Mouse (Mus musculus) cerebellum, postnatal 4 days (tissue): Measurements from ENCODE around the gene Clnk.

ENCODE experiments used
- DNase-seq, 2 experiments: peaks; one replicate each; pipeline ENCODE4 v3.0.0; 2022; ENCODE audit warnings: low spot score in 2 of 2, mixed read lengths in 1 of 2

The Clnk gene

DNA sequence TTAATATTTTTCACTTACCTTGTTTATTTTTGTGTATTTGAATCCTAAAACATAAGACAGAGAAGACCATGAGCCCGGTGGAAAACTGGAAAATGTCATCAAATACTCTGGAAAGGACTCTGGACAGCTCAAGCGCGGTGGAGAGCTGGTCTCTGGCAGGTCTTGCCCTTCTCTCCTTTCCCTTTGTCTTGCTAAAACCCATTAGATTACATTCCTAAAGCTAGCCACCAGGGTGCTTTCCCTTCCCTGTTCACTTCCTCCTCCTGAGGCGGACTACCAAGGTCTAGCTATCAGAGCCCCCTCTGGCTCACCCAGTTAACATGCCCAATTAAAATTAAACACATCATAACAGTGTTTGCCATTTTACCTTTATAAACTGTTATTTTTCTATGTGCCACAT lies 123.9 kb downstream of the Clnk start:
- no peak for DNase-seq

DNA sequence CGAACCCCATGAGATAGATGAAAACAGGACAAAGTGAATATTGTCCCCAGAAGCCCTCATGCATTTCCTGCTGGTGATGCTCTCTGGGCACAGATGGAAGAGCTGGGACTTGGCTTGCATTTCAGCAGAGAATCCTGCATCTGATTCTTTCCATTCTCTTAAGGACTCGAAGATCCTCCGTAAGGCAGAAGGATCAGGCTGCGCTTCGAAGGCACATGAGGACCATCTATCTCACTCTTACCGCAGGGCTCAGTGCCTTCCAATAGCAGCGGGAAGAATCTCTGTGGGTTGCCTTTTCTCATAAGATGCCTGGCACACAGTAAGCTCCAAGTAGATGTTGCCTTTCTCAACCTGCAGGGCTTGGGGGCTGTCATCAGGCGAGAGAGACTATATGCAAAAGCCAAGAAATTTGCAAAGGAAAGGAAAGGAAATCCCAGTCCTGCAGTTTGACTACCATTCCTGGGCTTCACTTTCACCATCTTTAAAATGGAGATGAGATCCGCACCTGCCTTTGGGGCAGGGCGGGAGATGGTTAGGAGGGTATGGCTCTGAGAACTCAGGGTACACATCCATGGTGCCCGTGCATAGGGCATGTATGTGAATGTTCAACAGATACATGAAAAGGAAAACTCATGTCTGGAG lies 167.6 kb downstream of the Clnk start:
- DNase-seq, result no peak

DNA sequence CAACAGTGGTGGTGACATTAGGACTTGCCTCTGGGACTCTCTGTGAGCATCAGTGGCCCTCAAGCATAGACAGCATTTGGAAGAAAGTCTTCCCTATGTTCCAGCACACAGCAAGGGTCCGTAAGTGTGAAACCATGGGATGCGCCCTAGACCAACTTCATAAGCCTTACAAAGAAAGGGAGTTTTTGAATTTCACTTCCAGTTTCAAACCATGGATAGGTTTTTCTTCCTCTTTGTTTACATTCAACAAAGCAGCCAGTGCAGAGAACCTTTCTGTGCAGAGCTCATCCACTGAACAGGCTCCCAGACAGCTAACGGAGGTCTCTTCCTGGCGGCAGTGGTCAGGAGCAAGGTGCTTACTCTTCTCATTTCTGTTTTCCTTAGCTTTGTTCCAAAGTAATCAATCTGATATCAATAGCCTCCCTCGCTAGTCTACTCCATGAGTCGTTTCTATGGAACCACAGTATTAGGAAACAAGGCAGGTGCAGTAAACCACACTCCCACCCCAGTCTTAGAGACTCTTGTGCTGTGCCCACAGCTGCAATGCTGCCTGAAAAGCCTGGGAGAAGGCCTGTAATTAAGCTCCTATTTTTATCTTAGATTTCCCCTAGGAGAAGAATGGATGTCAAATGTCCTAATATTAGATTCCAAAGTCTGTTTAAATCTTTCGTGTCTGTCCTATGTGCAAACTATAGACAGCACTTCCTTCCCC lies 169.1 kb downstream of the Clnk start:
- DNase-seq, result no peak

DNA sequence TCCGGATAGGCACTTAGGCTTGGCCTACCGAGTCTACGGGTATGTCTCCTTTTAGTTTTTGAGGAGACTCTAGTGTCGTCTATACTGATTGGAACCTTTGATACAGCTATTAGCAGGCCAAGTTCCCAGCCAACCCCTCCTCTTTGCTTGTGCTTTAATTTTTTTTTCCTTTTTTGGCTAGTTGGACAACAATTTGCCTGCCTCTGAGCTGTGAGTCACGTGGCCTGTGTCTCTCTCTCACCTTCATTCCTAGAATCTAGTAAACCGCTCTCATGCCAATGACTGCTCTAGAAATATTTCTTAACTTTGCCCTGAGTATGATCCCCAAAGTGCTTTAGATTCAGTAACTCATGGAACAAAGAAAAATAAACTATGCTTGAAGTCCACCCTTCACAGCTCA lies 173.7 kb downstream of the Clnk start:
- no peak for DNase-seq

DNA sequence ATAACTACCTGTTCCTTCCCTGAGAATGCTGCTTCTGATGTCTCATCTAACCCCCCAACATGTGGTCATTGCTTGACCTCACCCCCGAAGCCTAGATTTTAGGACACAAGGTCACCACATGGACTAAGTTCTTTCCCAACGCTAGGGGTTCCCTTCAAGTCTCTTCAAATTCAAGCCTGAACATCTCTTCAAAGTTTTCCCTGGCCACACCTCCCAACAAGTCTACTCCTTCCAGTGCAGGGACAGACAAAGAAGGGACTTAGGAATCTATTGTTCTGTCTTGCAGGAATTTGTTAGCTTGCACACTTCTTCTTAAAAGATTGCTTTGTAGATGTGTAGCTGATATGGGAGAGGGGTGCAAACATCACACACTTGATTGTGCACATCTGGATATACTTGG lies 174.5 kb downstream of the Clnk start:
- no peak for DNase-seq

DNA sequence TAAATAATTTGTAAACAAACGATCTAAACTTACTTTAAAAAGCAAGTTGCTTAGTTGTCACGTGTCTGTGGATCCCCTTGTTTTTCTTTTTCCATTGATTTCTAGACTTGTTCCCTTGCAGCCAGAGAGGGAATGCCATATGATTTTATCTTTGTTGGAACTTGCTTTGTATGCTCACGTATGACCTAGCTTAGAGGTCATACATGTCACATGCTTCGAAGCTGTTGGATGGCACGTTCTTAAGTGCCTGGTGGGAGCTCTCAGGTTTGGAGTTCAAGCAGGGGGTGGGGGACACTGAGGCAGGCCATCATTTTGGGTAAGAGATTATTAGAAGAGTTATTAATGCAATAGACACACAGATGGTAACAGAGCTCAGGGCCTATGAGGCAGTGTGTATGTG lies 178.1 kb downstream of the Clnk start:
- no peak for DNase-seq

DNA sequence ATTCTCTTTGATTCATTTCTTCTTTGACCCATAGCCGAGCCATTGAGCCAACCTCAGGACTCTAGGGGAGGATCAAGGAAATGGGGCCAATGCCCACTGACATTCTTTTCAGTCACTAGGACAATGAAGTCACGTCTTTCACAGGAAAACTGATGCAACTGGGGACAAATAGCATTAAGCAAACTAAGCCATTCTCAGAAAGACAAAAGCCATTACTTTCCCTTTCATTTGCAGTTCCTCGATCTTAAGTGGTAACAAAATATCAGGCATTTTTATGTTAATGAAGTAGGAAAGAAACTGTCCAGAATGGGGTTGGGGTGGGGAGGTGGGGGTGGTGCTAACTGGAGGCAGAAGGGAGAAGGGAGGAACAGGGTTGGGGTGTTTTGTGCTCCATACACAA lies 178.6 kb downstream of the Clnk start:
- DNase-seq, result no peak

DNA sequence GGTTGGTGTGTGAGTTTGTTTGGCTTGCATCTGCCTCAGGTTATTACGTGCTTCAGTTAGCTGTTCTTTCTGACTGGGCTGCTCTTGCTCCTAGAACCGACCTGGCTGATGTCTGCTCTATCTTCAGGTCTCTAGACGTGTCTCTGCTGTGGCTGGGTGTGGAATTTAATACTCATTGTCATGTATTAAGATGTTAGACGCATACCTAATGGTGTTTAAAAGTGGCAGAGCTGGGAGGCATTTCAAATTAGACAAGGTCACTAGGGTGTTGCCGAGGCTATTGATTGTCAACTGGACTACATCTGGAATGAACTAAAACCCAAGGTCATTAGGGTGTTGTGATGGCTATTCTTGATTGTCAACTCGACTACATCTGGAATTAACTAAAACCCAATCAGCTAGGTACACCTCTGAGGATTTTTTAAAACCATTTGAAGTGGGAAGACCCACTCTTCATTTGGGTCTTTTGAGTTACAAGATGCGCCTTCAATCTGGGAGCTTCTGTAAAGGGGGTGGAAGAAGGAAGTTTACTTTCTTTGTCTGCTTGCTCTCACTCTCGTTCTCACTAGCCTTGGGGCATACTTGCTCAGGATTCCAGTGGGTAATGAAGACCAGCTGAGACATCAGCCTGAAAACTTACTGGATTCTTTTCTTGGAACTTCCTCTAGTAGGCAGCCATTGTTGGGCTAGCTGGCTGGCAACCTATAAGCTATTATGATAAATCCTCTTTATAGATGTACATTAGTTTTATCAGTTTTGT lies 179.8 kb downstream of the Clnk start:
- DNase-seq, result no peak

DNA sequence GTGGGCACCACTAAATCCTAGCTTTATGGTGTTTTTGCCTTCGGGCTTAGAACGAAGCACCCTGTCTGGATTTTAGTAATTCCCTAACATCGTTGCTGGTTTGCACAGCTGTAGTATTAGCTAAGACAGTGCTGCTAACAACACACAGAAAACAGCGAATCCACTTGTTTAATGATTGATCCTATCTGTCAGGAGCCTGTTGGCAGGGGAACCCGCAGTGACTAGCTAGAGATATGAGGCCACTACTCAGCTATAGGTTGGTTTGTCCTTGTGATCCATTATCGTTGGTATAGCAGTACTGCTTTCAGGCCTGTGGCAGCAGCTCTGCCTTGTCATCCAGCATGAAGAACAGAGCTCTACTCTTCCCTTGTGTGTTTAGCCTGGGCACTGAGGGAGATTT lies 183.8 kb downstream of the Clnk start:
- DNase-seq, result no peak

DNA sequence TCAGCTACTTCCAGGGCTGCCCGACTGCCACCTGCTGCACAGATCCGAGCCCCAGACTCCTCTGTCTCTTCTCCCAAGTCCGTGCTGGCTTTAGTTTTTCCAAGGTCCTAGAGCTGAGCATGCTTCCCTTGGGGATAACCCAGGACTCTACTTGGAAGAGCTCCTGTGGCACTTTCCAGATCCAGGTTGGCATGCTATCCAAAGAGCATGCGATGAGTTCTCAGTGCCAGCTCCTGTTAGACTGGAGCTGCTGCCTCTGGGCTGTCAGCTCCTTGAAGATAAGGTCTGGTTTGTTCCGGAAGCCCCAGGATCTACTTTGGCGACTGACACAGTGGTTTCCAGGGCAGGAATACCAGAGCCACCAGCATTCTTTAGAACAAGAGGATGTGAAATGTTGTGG lies 187.4 kb downstream of the Clnk start:
- DNase-seq, result no peak

DNA sequence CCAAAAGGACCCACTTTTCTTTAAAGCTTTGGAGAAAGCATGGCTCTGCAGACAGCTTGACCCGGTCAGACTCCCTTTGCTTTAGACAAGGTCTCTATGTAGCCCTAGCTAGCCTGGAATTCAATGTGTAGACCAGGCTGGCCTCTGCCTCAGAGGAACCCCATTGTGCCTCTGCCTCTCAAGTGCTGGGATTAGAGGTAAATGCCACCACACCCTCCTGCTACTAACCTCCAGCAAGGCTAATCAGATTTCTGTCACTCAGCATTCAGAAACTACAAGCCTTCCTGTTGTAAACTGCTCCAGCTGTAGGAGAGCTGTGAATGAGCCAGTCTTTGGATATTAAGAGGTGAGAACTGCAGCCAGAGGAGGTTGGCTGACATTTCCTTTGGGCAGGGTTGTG lies 188.9 kb downstream of the Clnk start:
- DNase-seq, result no peak

DNA sequence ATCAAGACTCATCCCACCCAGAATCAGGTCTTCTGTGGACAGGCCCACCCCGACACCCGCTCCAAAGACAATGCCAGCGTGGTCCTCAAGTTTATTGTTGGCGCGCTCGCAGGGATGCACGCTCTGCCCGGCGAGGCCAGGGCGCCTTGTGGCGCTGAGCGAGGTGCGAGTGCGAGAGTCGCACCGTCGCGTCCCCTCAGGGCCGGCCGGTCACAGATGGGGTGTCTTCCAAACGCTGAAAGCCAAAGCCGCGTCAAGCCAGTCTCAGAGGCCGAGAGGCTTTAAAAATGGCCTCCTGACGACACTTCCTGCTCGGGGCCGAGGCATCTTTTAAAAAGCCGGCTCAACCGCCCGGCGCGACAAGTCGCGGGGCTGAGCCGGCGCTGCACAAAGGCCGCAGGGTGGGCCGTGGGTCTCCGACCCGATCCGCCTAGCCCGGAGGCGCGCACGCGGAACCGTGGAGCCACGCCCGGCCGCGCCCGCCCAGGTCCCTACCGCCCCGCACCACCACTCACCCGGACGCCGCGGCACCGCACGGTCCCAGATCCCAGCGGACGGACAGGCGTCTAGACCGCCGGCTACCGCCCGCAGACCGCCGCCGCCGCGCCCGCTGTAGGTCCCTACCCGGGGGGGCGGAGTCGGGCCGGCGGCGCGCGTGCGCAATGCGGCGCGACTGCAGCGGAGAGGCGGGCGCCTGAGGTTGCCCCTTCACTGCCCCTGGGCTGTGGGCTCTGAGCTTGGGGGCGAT lies 192.3 kb downstream of the Clnk start, which contains the start of gene Zfp518b:
Gene Zfp518b (minus strand): TSS at position 663 of the 748 bp plus-strand sequence.
- DNase-seq, result peak; percentile 58 to 75

DNA sequence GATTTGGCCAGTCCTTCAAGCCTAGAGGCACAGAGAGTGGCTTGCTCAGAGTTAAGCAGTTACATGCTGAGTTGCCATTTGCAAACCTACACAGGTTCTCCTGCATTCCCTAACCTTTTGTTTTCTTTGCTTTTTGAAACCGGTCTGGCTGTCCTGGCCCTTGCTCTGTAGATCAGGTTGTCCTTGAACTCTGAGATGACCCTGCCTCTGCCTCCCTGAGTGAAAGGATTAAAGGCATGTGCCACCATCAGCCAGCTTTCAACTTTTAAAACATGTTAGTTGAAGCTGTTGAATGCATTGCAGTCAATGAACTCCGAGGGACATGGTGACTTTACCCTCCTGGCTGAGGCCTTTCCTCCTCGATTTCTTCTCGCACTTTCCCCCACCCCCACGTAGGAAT lies 217.8 kb downstream of the Clnk start:
- DNase-seq, result no peak
